Mouse (Mus musculus) liver, embryonic 14.5 days (tissue): Measurements from ENCODE around the gene Metap1d. TPM values are rescaled to one million over a fixed set of nuclear protein-coding genes. Genes with fewer than 3 reads are reported as not detected.

Experiments used
- ATAC-seq: fragments of 200-750 bp; cut with Nextera tagmentation; 2 replicates; pipeline ENCODE4 v1.8.0; 2017; ENCODE audit warnings: moderate number of reproducible peaks, mild to moderate bottlenecking, moderate library complexity; ENCODE audit not compliant: insufficient read depth
- DNase-seq, 3 experiments: peaks; one replicate each; pipeline ENCODE4 v3.0.0-alpha.2; 2012 to 2013; ENCODE audit warnings: low read depth in 3 of 3, low spot score in 3 of 3
- H3K27ac ChIP-seq: fragments of 300-500 bp; sonication (generic); 2 replicates; pipeline ENCODE4 v1.5.1; 2014; ENCODE audit warnings: moderate library complexity, mild to moderate bottlenecking, control low read depth, inconsistent platforms
- H3K27me3 ChIP-seq: fragments of 300-500 bp; sonication (generic); 2 replicates; pipeline ENCODE4 v1.6.1; 2014; ENCODE audit warnings: mild to moderate bottlenecking, low read length, moderate library complexity; ENCODE audit not compliant: control insufficient read depth, insufficient read depth
- H3K36me3 ChIP-seq: fragments of 300-500 bp; sonication (generic); replicated peaks from 2 replicates; pipeline ENCODE4 v1.6.1; 2014; ENCODE audit warnings: low read depth; ENCODE audit not compliant: control insufficient read depth, insufficient read depth
- H3K4me1 ChIP-seq, 2 experiments: fragments of 200-500 bp in 1 of 2; fragments of 300-500 bp in 1 of 2; sonication (generic) in 1 of 2; replicated peaks; 2 replicates each; pipeline ENCODE4 v1.6.1; 2012 to 2014; ENCODE audit warnings: antibody characterized with exemption in 1 of 2, inconsistent platforms in 1 of 2, low read length in 1 of 2; ENCODE audit not compliant: control insufficient read depth in 2 of 2, insufficient read depth in 2 of 2
- H3K4me2 ChIP-seq: fragments of 300-500 bp; sonication (generic); 2 replicates; pipeline ENCODE4 v1.6.1; 2014; ENCODE audit warnings: low read depth, mild to moderate bottlenecking, control low read depth, moderate library complexity
- H3K4me3 ChIP-seq, 2 experiments: fragments of 200-500 bp in 1 of 2; fragments of 300-500 bp in 1 of 2; sonication (generic) in 1 of 2; 2 replicates each; pipeline ENCODE4 v1.5.1; 2012 to 2014; ENCODE audit warnings: low read depth in 2 of 2, low read length in 2 of 2, mild to moderate bottlenecking in 2 of 2, control low read depth in 1 of 2, inconsistent platforms in 1 of 2, moderate library complexity in 1 of 2; ENCODE audit not compliant: insufficient read depth in 1 of 2
- H3K9ac ChIP-seq: fragments of 300-500 bp; sonication (generic); replicated peaks from 2 replicates; pipeline ENCODE4 v1.6.1; 2014; ENCODE audit warnings: mild to moderate bottlenecking, control low read depth, moderate library complexity
- H3K9me3 ChIP-seq: fragments of 300-500 bp; sonication (generic); 2 replicates; pipeline ENCODE4 v1.6.1; 2016; ENCODE audit warnings: low read length, mixed read lengths; ENCODE audit not compliant: control insufficient read depth
- CTCF ChIP-seq: IDR thresholded peaks from 2 replicates; pipeline ENCODE4 v1.5.1; 2016; ENCODE audit warnings: antibody characterized with exemption, low read depth, control low read depth
- EP300 ChIP-seq: IDR thresholded peaks from 2 replicates; pipeline ENCODE4 v1.6.1; 2016; ENCODE audit warnings: antibody characterized with exemption, low read depth
- WGBS: fragments of 180-500 bp; shearing (Covaris S2); extraction: QIAGEN DNeasy Blood & Tissue Kit; methylation state at CpG from one replicate; pipeline ENCODE4 v1.1.7; 2014; ENCODE audit not compliant: insufficient replicate concordance; 5-methylcytosine and 5-hydroxymethylcytosine counted together
- polyA plus RNA-seq, 2 experiments: library from polyadenylated mRNA; depleted of rRNA in 1 of 2; stranded (reverse) in 1 of 2; unstranded in 1 of 2; fragments of >200 nt; fragmentation: Nextera tagmentation in 1 of 2; extraction: Ambion mirVana in 1 of 2; gene quantifications; 2 replicates each; pipeline versions ENCODE4 v1.2.1 to v1.2.3; 2012 to 2014

The Metap1d gene
- polyA plus RNA-seq, 2 experiments: 22.2 to 29.9 TPM

DNA sequence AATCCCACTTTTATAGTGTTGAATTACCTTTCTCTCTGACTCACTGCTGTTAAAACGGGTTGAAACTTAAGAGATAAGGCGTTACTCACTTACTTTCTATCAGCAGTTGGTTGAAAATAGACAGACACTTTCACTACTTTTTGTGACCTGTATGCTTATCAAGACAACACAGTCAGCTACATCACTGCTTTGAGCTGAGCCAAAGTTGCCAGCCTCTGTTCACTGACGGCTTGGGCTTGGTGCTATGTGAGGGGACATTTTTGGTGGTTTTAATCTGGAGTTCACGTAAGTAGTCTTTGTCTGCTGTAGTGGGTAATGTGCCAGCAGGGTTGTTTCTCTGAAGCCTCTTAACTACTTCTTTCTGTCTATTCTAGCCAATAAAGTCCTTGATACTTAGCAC lies 28.5 kb upstream of the Metap1d start:
- Histone ChIP-seq H3K4me3 (no peak overlapping the region), H3K4me2 (no peak overlapping the region), H3K4me1 (peaks cover 2 to 3% of the 10 kb centered on the region in 2 experiments; a peak in 3 of 4 replicates), H3K36me3 (peaks cover 34% of the 10 kb centered on the region), H3K9ac (no peak overlapping the region), H3K27me3 (no peaks in the 10 kb centered on the region), H3K9me3 (no peaks in the 10 kb centered on the region), H3K27ac (no peak overlapping the region)
- DNase-seq: peak; percentile 22 to 32 (median 32)
- TF ChIP-seq EP300: peak; percentile 23; the same call in 1 of the 2 replicates
- TF ChIP-seq CTCF: no peak
- ATAC-seq: peak; percentile 50; the same call in 1 of the 2 replicates
- 14% methylated on average over 4 of the region's 4 CpGs for WGBS

DNA sequence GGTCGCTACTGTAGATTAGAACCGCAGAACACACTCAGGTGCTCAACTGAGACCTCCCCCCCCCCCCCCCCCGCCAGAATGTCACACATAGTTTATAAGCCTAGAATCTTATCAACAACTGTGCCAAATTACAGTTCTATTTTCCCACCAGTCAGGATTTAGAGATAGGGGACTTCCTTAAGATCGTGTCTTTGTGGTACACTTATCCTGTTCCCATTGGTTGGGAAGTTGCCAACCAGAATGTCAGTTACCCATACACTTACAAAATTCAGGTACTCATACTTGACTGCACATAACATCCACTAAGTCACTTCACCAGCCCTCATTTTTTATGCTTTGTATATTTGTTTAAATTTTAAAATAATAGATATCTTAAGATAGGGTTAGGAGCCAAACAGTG lies 17.6 kb upstream of the Metap1d start:
- no peaks in the 10 kb centered on the region for H3K4me1 ChIP-seq
- no peaks in the 10 kb centered on the region for H3K9me3 ChIP-seq
- peaks cover 37% of the 10 kb centered on the region for H3K36me3 ChIP-seq
- H3K27me3 ChIP-seq: no peaks in the 10 kb centered on the region
- no peak overlapping the region for H3K9ac ChIP-seq
- ATAC-seq (no peak), DNase-seq (no peak)
- no peak overlapping the region for H3K27ac ChIP-seq
- 65% methylated on average over 4 of the region's 4 CpGs for WGBS
- no peak overlapping the region for H3K4me2 ChIP-seq
- no peak overlapping the region for H3K4me3 ChIP-seq
- TF ChIP-seq CTCF: no peak
- TF ChIP-seq EP300: no peak

DNA sequence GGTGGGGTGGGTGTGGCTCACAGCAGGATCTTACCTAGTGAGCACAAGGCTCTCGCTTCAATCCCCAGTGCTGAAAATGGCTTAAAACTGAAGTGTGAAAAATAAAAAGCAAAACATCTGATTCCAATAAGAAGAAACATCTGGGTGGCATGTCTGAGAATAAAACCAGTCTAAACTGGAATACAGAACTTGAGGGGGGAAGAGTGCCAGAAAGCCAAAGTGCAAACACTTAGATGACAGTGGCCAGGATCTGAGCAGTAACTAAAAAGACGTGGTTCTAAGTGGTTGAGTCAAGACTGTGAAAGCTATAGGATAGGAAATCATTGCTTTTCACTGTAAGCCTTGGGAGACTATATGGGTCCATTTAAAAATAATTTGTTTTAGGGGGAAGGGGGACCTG lies 9.7 kb upstream of the Metap1d start:
- Histone ChIP-seq H3K4me2 (no peak overlapping the region), H3K27ac (no peak overlapping the region), H3K9me3 (no peaks in the 10 kb centered on the region), H3K4me3 (no peak overlapping the region), H3K36me3 (peaks cover 6% of the 10 kb centered on the region), H3K27me3 (peaks cover 8% of the 10 kb centered on the region), H3K4me1 (peaks cover 5% of the 10 kb centered on the region in 2 experiments), H3K9ac (no peak overlapping the region)
- DNase-seq (no peak), ATAC-seq (no peak)
- TF ChIP-seq EP300 (no peak), CTCF (no peak)
- 42% methylated on average over 2 of the region's 2 CpGs for WGBS

DNA sequence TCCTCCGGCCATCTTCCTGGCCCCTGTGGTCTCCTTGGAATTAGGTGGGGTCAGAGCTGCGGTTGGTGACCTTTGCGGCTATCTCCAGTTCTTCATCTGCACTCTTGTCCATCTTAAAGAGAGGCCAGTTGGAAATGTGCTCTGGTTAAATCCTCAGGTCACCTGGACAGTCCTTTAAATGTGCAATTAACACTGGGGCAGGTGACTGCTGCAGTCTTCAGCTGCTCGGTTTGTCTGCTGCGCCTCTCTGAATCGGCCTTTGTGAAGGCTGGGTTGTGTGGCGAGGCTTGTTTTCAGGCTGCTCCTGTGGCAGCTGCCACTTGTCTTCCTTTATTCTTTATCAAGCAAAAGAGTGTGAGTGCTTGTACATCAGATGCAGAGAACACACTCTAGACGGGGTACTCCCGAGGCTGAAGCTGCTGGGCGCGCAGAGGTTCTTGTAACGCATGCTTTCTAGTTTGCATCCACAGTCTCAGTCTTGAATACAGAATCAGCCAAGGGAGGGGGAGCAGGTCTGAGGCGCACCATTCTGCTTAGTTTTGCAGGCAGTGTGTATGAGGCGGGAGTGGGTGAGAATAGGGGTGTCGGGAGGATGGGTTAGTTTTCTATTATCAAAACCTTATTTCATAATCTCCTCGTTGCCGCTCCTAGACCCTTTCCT lies 7.4 kb upstream of the Metap1d start:
- ATAC-seq (no peak), DNase-seq (no peak)
- no peaks in the 10 kb centered on the region; the same call in 1 of the 2 replicates for H3K36me3 ChIP-seq
- H3K4me2 ChIP-seq: no peak overlapping the region
- no peak overlapping the region for H3K4me3 ChIP-seq
- 60% methylated on average over 17 of the region's 17 CpGs for WGBS
- no peak overlapping the region for H3K27ac ChIP-seq
- H3K4me1 ChIP-seq: peaks cover 5% of the 10 kb centered on the region in 2 experiments
- TF ChIP-seq EP300 (no peak), CTCF (no peak)
- H3K9ac ChIP-seq: no peak overlapping the region
- H3K27me3 ChIP-seq: peaks cover 13% of the 10 kb centered on the region
- no peaks in the 10 kb centered on the region for H3K9me3 ChIP-seq

DNA sequence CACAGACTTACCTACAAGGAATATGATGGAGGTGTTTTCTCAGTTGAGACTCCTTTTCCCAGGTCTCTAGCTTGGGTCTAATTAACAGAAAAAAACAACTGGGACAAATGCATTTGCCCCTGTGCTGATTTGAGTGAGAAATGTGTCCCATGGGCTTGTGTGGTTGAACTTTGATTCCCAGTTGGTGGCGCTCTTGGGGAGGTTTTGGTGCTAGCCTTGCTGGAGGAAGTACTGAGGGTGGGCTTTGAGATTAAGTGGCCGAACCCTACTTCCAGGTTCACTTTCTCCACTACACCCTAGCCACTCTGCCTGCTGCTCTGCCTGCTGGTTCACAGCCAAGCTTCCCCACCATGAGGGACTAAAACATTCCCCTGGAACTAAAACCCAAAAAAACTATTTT lies 3.5 kb upstream of the Metap1d start:
- Histone ChIP-seq H3K27me3 (peaks cover 13% of the 10 kb centered on the region), H3K4me3 (no peak overlapping the region), H3K4me1 (peaks cover 13 to 16% of the 10 kb centered on the region in 2 experiments), H3K27ac (no peak overlapping the region), H3K4me2 (no peak overlapping the region), H3K9ac (no peak overlapping the region), H3K9me3 (no peaks in the 10 kb centered on the region), H3K36me3 (no peaks in the 10 kb centered on the region)
- ATAC-seq: no peak
- no peak for DNase-seq
- 19% methylated on average over 2 of the region's 2 CpGs for WGBS
- TF ChIP-seq CTCF (peak; percentile 47), EP300 (no peak)
